Mouse (Mus musculus) A20 (cell line): Measurements from ENCODE around the gene Chd2.
"Not testable (repeated sequence)": the region's sequence is repeated elsewhere in the genome, so short reads cannot be mapped to it uniquely, and the experiment has no call there.

Experiments used
- DNase-seq: peaks from one replicate; pipeline ENCODE4 v3.0.0-alpha.2; 2011; ENCODE audit warnings: low read depth, low spot score

The Chd2 gene

DNA sequence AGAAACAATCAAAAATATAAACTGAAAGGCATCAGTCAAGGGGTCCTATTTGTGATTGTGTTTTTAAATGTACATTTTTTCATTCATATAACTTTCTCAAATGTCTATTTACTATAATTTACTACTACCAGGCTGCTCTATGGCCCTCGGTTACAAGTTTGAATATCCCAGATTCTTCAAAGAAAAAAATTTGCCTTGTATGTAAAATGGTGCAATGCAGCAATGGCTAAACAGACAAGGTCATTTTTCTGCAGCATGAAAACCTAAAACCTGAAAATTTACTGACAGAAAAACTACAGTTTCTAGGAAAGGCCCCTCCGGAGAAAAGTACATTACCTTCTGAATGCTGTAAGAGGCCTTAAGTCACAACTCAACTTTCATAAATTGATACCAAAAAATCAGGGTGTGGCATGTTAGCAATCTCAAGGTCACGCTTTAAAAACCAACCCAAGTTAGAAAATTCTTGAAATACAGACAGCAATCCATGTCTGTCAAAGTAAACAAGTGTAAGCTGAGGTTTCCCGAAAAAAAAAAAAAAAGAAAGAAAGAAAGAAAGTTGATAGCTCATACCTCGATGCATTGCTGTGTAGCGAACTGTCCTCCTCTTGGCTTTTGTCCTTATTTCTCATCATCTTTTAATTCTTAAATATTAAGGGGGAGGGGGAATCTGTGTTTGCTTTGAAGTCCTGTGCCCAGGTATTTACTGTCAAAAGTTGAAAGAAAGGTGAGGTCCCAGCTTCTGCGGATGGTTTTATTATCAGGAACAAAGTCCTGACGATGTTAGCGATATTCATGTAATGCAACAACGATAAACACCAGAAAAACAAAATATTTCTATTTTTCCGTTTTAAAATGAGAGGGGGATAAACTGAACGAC lies 1.2 kb downstream of the Chd2 start:
- peak; percentile 70 for DNase-seq

DNA sequence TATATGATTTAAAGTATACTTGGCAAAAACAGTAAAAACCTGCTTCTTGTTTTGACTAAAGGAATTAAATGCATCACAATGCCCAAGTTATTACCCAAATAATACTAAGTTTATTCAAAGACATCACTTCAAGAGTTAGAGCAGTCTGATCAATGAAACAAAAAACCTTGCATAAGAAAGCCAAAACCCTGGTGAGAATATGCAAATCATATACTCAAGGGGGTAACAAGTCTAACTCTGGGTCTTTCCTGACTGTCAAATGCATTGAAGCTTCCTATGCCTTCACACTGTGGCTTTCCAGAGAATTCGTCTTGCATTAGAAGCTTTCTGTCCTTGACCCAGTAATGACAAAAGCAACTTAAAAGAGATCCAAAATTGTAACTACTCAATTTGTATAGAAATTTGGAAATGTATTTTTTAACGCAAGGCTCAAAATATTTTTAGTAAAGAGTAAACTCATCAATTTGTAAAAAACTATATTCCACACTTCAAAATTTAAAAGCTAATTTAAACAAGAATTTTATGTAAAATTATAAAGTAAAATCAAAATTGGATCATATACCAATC lies 2.4 kb downstream of the Chd2 start:
- peak; percentile 81 for DNase-seq

DNA sequence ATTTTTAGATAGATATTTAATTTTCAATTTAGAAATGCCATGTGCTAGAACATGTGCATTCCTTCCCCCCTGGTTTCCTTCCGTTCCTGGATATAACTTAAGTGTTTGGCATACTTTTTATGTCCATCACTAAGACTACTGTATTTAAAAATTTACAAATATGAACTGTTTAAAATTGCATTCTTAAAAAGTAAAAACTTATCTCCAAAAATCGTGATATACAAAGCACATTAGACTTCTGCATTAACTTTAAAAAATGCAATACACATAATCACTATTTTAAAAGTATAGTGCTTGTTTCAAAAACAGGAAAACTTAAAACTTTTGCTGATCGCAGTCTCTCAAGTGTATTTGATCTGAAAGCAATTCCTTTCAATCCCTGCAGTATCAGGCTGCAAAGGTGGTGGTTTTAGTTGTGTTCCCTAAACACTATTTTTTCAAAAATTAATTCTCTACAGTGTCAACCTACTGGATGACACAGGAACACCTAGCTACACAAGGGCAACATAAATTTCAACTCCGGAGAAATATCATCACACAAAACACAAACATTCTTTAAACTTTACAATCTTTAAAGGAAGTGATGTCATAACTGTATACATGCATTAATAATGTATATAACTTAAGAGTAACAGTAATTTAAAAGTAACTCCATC lies 3.1 kb downstream of the Chd2 start:
- DNase-seq = no peak

DNA sequence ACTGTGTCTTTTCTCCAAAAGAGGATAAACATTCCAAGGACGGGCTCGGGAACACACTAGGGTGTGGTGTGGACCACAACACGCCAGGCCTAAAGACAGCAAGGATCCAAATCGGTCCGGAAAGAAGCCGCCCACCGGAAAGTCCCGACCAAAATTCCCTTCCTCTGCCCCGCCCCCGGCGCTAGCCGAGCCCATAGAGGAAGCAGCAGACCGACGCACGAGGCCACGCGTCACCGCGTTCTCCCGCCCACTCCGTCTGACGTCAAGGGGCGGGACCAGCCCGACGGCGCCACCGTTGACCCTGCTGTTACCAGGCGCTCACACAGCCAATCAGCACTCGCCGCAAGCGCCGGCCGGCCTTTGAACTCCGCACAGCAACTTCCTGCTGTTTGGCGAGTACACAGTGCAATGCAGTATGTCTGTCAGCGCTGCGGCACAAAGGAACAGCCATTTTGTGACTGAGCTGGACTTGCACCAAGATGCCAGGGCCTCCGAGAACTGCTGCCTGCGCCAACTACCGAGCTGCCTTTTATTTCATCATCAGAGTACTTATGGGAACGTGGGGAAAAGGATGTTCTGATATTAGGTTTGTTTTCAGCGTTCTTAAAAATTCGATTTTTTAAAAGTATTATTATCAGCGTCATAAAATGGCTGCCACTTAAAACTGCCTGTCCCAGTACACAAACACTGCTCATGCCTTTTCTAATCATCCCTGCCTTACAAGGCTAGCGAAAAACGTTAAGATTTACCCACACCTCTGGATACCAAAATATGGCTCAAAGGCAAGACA lies 3.8 kb downstream of the Chd2 start:
- DNase-seq = peak; percentile 100

DNA sequence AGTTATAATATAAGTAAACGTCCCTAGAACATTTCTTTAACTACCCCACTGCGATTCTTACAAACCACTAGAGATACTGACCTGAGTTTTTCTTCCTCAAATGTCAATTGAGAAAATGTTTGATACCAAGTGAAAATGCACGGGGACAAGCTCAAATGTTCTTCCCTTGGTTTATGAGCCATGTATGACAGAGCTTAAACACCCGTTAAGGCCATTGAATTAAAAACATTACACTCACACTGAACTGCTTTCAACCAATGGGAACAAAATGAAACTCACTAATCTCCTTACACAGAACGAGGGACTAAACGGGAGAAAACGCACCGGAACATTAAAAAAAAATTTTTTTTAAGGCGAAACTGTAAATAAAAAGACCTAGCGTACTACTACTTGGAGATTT lies 4.4 kb downstream of the Chd2 start:
- no peak for DNase-seq

DNA sequence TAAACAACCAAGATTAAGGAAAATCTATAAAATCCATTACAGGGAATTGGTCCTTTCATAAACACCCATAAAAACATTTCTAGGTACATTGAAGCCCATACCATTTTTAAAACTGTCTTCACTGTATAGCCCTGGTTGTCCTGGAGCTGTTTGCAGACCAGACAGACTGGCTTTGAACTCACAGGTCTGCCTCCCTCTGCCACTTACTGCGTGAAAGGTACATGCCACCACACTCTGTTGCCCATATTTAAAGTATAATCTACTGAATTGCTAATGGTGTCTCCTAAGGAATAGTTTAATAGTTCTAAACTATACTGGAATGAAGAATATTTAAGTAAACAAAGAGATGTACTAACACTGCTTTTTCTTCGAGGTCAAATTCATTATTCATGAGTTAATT lies 5.1 kb downstream of the Chd2 start:
- DNase-seq = no peak

DNA sequence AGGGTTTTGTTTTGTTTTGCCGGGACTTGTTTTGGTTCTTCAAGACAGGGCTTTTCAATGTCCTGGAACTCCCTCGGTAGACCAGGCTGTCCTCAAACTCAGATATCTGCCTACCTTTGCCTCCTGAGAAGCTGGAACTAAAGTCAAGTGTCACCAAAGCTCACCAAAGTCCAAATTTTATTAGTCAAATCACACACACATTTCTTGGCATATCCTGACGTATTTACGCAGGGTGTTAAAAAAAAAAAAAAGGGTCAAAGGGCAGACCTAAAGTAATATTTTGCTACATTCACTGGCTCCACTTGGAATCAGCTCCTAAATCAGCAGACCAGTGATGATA lies 5.8 kb downstream of the Chd2 start:
- DNase-seq = no peak

DNA sequence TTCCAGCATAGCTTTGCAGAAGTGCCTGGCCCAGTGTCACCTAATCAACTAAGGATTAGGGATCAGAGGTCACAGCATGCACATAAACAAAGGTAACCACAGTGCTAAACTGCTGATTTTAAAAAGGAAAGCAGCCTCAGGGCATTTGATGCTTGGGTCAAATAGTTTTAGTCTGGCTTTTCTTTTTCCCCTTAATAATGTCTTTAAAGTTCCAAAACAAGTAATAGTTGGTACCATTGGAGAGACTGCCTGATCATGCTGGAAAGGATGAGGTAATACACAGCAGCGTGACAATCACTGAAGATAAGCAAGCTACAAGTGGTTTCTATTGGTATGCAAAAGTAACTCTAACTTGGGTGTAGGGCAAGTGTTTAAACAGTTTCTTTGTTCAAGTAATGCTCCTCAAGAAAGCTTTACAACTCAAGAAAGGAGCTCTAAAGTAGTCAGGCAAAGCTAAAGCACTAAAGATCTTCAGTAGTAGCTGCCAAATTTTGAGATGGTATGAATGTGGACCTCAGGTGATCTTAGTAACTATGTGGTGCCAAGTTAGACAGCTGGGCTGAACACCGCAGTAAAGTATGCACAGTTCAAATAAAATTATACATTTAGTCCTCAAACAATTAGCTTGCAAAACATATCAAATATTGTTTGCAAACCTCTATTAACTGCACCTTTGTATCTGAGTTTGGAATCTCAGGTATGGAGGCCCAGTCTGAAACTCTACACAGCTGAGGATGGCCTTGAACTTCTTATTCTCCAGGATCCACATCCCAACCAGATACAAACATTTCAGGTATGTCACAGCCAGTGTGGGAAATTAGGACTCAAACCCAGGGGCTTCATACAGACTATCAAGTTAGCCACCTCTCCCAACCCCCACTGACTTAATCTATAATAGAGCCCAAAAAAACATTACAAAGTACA lies 6.4 kb downstream of the Chd2 start:
- no peak for DNase-seq

DNA sequence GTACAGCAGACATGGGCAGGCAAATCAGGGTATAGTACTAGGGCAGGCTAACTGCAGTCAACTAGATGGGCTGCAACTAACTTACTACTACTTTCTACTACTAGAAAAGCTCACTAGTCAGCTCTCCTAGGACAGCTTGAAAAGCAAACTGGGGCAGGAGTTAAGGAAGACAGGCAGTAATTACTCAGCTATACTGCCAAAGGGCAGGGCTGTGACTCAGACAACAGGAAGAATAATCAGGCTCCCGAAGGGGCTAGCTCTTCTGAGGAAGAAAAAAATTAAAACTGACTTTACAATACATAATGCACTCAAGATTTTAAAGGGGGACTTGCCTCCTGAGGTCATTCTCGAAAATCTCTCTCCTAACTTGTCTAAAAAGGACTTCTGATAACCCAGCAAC lies 8.2 kb downstream of the Chd2 start:
- no peak for DNase-seq

DNA sequence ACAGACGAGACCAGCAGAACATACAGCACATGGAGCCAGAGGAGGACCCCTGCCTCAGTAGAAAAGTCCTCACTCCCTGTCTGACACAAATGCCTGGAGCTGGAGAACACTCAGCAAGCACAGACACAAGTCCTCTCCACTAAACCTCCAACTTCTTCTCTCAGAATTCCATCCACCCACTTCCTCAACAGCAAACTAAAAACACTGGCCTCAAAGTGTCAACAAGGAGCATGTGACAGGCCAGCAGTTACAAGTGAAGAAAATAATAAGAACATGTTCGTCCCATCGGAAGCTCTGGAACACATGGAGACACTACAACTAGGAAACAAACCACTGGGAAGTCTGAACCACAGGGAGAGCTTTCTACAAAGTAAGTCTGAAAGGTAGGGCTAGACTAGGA lies 8.7 kb downstream of the Chd2 start:
- no peak for DNase-seq

DNA sequence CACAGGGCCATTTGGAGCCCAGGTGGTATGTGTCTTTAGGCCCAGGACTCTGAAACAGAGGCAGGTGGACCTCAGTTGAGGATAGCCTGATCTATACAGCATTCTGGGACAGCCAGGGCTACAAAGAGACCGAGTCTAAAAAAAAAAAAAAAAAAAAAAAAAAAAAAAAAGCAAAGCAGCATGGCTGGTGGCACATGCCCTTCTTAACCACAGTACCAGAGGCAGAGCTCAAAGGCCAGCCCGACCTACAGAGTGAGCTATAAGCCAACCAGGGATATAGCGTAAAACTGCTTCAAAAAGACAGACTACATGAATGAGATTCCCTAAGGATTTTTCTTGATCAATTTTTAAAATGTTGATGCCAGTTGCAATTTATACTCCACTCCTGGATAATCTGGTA lies 9.5 kb downstream of the Chd2 start:
- DNase-seq = no peak

DNA sequence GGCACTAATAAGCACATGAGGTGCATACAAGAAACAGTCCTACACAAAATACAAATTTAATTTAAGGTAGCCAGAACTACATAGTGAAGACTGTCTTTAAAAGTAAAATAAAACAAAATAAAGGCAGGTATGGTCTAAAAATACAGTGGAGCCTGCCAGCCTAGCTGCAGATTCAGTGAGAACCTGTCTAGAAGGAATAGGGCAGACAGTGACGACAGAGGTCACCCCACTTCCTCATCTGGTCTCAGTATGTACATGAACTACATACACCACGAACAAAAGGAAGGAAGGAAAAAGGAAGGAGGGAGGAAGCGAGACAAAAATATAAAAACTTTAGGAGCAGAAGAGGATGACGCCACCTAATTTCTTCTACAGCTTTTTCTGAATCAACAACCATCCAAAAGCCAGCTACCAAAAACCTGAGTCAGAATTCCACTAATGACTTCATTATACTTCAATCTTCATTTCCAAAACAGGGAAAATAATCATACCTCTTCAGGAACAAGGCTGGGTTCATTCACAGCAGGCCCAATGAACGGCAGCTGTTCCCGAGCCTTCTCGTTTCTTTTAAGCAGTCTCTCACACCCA lies 10.0 kb downstream of the Chd2 start:
- peak; percentile 53 for DNase-seq

DNA sequence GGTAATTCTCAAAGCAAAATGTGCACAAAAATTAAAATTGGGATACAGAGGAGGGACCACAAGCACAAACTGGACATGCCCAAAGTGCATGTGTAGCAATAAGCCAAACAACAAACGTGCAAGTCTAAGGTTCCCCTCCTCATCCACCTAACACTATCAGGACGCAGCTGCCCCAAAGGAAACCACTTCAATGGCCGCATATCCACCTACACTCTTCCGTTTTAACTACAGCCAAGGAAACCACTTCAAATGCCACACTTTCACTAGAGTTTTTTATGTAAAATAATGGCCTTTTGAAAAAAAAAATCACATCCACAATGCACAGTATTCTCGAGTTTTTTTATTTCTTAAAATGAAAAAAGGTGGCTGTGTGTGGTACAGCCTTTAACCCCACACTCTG lies 10.8 kb downstream of the Chd2 start:
- no peak for DNase-seq

DNA sequence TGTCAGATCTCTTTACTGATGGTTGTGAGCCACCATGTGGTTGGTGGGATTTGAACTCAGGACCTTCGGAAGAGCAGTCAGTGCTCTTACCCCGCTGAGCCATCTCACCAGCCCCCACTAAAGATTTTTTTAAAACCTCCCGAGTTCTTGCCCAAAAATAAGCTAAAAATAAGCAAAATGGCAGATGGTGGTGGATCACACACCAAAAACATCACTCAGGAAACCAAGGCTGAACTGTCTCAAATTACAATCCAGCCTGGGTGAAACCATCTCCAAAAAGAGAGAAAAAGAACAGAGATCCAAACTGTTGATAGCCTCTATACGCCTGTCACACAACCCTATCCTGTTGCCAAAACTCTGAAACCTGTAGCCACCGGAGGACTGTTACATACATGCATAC lies 11.5 kb downstream of the Chd2 start:
- DNase-seq = no peak

DNA sequence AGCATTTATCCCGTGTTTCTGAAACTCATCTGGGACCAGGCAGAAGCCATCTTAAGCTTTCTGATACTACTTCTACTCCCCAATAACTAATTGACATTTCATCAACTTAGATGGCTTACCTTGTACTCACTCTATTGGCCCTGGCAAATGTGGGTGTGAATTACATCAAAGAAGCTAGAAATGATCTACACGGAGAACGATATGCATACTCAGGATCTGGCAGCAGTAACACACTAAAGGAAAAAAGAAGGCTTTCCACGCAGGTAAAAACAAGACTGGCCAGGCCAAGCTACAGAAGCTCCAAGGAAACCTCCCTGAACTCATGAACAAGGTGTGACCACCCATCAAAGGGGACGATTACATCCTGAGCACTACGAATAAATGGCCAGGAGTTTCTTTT lies 12.4 kb downstream of the Chd2 start:
- no peak for DNase-seq

DNA sequence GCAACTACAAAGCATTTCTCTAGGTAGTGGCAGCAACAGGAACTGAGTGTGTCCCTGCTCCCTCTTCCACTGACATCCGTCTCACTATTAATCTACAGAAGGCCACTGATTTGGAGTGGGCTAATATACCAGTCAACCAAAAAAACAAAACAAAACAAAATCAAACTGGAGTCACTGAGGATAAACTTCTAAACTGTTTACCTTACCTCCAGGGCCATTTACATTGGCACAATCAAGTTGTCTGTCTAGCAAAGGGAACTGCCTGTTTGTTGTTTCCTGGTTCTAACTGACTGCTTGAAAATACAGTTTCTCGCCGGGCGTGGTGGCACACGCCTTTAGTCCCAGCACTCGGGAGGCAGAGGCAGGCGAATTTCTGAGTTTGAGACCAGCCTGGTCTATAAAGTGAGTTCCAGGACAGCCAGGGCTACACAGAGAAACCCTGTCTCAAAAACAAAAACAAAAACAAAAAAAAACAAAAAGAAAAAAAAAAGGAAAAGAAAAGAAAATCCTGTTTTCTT lies 13.2 kb downstream of the Chd2 start:
- not testable (repeated sequence) for DNase-seq

DNA sequence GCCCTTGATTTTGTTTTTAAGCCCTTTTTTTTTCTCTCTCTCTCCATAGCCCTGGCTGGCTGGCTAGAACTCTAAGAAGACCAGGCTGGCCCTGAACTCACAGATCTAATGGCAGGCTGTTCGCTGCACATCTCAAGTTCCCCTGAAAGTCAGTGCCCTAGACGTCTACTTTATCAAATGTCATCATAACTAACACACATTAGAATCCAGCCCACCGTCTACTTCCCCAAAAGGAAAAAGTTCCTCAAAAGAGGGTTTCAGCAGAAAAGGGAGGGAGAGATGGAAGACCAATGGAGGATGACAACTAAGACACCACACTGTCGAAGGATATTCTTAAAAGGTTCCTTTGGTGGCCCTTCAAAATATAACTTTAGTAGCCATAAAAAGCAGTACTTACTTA lies 14.4 kb downstream of the Chd2 start:
- DNase-seq = no peak

DNA sequence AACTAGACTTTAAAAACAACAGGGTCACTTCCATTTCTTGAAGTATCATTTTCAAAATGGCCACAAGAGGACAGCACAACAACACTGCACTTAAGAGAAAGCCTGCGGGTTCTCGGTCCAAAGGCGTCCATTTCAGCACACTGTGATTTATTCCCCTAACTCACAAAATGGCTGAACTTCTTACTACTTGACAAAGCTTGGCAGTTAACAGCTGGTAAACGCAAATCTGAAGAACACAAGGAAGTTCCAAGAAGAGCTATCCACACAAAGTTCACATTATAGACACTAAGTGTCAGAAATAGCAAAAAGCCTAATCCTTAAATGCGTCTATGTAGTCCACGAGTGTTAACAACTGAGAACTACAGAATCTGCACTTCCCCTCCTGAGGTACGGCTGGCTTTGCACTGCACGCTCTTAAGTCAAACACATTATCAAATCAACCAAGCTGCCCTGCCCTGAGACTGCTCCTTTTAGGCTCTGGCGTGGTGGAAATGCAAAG lies 17.1 kb downstream of the Chd2 start:
- DNase-seq = peak; percentile 86

DNA sequence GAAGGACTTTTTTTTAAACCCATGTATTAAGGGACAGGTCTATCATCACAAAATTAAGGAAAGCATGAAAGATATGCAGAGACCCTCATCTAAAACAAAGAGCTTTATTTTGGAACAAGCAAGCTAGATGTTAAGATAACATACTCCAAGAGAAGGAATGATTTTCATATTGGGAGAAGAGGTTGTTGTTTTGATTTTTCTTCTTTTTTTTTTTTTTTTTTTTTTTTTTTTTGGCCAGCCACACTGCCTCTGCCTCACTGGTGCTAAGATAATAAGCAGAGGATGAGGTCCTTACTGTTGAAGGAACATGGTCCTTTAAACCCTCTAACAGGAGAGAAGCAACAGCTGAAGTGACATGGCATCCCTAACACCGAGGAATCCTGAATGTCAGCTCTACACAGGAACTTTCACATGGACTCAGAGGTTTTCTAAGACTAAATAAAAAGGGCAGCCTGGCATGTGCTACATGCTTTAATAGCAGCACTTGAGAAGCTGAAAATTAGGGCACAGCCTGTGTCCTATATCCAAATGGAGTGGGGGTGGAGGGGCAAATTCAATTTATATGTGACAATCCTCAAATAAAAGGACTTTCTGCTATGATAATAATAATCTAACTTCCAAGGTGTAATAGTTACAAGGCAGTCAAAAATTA lies 17.9 kb downstream of the Chd2 start:
- no peak for DNase-seq

DNA sequence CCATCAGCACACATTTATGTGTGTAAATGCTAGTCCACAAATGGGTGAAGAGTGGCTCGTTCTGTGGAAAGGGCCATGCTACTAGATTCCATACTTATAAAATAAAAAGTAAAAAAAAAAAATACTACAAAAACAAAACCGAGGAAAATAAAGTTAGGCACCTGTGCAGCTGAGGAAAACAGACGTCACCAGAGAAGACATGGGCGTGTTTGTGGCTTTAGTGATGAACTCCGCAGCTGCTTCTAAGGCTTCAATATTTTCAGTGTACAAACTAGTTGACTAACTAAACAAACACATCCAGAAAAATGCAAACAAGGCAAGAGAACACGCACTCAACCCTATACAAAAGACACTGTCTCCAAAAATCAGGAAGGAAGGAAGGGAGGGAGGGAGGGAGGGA lies 18.4 kb downstream of the Chd2 start:
- DNase-seq = no peak
